Mouse (Mus musculus) stomach, postnatal 0 days (tissue): ENCODE data around the gene Irf4.

Experiments used
- CTCF ChIP-seq: IDR thresholded peaks from 2 replicates; pipeline ENCODE4 v1.5.1; 2016; ENCODE audit warnings: antibody characterized with exemption, low read depth, mild to moderate bottlenecking, moderate library complexity
- EP300 ChIP-seq: optimal IDR thresholded peaks from 2 replicates; pipeline ENCODE3; 2016; ENCODE audit warnings: antibody characterized with exemption

GRCm38 (mm10) chr13:30753441-30753840 lies 4.4 kb downstream of the Irf4 start:
- TF ChIP-seq EP300 (no peak), CTCF (no peak)
